Mouse (Mus musculus) cerebellum, postnatal 4 days (tissue): ENCODE data around the gene Zfand2a.
A peak's percentile ranks its signal among the peaks of the same experiment; 100 is the strongest.

Experiments
- DNase-seq, 2 experiments: peaks; one replicate each; pipeline ENCODE4 v3.0.0; 2022; ENCODE audit warnings: low spot score in 2 of 2, mixed read lengths in 1 of 2

Gene Zfand2a

DNA sequence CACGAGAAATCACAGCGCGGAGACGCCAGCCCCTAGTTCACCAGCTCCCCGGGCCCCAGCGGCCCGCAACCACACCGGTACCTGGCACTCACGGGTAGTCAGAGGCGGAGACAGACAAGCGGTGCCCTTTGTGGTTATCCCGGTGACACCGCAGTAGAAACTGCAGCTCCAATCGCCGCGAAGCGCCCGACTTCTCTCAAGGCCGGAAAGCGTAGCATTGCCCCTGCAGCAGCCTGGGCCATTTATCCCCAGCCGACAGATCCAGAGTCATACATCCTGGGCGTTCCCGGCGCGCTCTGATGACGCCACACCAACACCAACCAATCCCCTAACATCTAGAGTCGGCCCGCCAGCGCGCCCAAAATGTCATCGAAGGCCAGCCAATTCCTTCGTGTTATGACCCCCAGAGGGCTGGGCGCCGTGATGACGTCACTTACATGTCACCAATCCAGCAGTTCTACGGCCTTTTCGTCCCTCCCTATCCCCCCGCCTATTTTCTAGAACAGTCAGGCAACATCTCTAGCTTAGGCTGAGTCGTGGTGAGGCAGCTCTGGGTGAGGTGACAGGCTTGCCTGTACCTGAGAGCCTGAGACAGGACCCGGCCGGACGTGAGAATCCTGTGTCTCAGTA lies at the start of gene Zfand2a:
Zfand2a (minus strand) TSS at position 365 of the 630 bp plus-strand sequence.
- peak; percentile 99 for DNase-seq

DNA sequence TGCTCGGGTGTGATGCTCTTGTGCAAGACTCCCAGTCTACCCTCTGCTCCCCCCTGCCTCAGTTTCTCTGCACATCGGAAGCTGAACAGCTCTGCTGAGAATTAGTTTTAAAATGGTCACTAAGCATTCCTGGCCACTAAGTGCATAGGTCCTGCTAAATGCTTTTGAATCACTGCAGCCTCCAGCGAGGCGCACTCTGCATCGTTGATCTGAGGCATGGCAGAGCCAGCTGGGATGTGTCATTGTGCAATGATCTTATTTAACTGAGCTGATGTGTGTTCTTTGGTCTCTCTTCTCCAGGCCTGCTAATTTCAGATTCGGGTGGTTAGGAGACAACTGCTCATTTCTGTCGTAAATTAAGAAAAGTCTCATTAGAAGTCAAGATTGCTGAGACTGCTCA lies 44.5 kb upstream of the Zfand2a start:
- DNase-seq, result no peak

DNA sequence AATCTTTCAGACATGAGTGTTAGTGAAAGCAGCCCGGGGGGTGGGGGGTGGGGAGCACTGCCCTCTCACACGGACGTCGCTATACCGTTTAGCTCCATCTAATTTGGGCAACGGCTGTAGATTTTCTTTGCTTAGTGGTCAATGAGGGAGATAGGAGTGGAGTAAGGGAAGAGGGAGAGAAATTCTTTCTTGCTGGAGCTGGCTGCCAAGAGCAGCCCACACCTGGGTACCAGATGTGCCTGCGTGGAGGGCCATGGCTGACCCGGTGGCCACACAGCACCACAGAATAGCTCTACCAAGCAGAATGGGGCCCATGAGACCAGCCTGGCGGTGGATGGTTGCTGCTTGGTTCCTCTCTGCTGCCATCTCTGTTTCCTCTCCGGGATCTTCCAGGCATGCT lies 37.6 kb upstream of the Zfand2a start:
- DNase-seq, result no peak

DNA sequence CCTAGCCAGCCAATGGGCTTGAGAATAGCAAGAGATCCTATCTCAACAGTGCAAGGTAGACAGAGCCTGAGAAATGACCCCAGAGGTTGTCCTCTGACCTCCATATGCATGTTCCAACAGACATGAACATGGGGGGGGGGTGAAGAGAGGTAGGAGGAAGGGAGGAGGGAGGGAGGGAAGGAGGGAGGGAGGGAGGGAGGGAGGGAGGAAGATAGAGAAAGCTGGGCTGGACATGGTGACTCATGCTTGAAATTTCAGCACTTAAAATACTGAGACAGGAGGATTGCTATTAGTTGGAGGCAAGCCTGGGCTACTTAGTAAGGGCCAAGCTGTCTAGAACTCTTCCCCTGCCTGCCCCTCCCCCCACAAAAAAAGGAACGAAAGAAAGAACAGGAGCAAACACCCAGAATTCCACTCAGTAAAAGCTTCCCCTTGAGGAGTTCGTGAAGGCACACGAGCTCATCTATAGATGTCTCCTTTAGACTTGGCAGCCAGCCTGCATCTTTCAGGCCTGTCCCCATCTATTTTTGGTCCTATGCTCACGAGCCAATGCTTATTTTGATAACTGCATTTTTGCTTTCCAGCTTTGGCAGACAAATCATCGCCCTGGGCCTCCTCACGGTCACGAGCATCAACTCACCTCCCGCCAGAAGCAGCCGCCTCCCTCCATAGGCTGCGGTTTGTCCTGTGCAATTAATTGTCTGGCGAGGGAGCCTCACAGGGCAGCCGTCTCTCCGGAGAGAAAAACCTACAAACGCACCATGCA lies 35.9 kb upstream of the Zfand2a start:
- no peak for DNase-seq

DNA sequence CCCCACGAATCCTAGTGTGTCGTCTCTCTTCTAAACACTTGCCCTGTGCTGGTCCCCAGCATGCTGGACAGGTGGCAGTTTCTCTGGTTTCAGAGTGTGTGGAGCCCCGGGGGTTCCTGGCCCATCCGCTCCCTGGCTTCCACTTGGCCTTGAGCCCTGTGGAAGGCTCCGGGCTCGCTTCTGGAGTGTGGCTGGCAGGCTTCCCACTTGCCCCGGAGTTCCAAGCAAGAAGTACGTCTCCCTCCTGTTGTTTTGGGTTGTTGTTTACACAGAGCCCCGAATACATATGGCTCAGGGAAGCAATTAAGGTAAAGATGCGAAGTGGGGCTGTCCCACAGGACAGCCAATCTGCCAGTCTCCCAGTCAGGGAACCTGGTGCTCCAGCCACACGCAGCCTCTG lies 31.9 kb upstream of the Zfand2a start:
- DNase-seq, result peak in 1 of 2 experiments; percentile 44

DNA sequence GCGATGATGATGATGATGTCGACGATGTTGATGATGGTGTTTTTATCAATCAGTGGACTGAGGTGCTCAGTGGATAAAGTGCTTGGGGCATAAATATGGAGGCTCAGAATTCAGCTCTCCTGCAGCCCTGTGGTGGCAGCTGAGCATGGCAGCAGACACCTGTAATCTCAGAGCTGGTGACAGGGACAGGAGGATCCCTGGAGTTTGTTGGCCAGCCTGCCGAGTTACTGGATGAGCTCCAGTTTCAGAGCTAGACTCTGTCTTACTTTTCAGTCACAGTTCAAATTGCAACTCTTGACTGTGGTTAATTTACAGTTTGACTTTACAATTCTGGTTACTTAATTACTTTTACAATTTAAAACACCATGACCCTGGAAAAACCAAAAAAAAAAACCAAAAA lies 27.9 kb upstream of the Zfand2a start:
- DNase-seq, result no peak

DNA sequence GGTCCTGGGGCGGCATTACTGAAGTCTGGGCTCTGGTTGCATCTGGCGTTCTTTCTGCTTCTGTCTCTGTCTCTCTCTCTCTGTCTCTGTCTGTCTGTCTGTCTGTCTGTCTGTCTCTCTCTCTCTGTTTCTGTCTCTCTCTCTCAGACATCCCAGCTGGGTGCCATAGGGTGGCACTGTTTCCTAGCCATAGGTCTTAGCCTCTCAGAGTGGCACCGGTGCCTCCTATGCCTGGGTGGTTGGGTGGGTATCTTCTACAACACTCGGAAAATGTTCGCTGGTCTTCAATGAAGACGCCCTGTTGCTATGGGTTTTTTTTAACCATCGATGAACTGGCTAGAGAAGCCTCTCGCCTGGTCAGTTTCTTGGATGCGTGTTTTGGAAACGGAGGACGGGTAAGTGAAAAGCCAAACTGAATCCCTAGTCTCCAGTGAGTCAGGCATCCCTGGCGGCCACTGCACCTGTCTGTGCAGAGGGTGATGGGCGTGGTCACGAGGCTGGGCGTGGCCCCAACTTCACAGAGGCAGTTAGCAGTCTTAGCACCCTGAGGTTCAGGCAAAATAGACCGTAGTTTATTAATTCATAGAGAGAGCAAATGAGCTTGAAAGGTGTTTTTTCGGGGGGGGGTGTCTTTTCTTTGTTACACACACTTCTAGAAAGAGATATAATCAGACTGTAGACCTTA lies 26.5 kb upstream of the Zfand2a start:
- DNase-seq, result no peak

DNA sequence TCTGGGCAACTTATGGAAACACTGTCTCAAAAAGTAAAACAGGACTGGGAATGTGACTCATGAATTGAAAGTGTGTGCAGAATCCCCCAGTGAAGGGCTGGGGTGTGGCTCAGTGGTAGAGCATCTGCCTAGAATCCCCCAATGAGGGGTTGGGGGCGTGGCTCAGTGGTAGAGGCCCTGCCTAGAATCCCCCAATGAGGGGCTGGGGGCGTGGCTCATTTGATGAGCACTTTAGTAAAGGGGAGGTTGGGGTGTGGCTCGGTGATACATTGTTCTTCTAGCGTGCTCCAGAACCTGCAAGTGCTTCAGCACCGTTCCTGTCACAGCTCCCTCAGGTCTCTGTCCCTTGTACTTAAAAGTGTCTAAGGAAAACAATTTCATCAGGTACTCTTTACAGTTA lies 21.9 kb upstream of the Zfand2a start:
- DNase-seq, result no peak

DNA sequence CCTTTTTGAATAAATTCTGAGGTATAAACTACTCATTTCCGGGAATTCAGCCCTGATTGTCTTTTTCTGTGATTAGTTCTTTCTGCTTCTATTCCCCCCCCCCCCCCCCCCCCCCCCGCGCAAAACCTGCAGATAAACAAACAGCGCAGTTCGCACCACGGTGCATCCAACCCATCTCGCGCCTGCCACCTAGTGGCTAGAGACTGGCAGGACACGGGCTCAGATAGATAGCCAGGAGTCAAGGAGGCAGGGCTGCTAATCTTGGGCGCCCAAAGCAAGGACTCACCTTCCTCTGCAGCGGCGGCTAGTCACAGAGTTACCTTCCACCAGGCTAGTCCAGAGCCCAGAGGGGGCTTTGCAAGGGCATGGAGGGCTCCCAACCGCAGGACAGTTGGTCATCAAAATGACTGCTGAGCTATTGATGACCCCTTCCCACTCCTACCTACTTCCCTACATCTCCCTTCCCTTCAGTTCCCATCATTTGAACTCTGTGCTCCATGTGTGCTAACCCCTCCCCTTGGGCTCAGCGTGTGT lies 20.8 kb upstream of the Zfand2a start:
- peak; percentile 71 to 91 for DNase-seq

DNA sequence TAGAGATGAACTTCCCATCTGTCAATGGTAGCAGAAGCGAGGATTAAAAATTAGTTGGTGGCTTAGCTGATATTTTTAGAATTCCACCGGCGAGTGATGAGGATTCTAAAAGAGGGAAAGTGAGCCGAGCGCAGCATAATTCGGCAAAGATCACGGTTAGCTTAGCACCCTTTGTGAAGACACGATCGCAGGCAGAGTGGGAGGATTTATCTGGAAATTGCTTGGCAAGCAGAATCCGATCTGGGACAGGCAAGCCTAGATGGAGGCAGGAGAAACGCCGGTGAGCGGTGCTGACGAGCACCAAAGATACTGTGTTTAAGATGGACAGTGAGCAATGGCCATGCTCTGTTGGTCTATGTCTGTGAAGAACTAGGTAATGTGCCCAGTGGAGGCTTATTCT lies 17.9 kb upstream of the Zfand2a start:
- no peak for DNase-seq

DNA sequence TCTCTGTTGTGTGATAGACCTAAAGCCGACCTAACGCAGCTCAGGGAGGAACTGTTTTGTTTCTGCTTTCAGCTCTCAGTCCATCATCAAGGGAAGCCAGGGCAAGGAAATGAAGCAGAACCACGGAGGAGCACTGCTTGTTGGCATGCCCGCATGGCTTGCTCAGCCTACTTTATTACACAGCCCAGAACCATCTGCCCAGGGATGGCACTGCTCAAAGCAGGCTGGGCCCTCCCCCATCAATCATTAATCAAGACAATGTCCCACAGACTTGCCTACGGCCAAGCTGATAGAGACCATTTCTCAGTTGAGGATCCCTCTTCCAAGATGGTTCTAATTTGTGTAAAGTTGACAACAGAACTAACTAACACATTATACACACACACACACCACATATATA lies 14.4 kb upstream of the Zfand2a start:
- DNase-seq, result no peak

DNA sequence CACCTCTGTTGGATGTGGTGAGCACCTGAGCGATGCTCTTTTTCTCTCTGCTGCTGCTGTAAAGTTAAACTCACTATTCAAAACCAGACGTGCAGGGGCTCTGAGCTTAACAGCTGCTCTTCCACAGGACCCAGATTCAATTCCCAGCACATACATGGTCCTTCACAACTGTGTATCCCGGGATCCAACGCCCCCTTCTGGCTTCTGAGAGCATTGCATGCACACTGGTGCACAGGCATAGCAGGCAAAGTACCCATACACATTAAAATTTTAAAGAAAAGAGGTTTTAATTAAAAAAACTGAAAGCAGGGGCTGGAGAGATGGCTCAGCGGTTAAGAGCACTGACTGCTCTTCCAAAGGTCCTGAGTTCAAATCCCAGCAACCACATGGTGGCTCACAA lies 12.6 kb upstream of the Zfand2a start:
- no peak for DNase-seq

DNA sequence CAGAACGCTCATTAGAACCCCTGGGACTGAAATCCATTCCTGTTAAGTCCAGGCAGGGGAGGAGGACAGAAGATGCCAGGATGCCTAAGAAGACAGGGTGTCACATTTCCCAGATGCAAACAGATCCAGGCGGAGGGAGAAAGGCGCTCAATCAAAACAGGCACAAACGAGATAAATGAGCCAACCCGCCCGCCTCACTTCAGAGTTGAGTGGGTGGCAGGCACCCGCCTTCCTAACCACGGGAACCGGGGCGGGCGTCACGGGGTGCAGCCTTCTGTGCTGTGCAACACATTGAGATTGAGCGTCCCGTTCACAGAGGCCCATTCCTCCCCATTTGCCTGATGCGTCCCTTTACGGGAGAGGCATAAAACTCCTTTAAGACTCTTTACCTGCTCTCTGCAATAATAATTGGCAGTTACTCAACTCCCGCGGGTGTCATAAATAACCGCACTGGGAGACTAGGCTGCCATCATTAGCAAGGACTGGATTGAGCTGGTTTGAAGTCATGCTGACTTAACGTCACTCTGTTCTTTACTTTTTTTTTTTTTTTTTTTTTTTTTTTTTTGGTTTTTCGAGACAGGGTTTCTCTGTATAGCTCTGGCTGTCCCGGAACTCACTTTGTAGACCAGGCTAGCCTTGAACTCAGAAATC lies 10.8 kb upstream of the Zfand2a start:
- no peak for DNase-seq

DNA sequence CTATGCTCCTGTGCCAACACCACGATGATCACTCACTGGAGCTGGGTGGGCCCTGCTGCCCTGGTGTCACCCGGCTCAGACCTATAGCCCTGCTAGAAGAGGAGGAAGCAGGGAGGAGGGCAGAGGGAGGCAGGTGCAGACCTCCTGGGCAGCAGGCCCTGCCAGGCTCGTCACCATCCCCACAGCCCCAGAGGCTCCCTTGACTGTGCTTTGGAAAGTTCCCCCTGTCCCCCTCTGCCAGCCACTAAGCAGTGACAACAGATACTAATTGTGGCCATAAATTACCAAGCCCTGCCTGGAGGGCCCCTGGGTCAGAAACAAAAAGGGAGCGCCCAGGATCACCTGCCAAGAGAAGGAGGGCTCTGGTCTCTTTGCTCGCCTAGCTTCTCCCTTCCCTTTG lies 9.3 kb upstream of the Zfand2a start:
- DNase-seq, result no peak

DNA sequence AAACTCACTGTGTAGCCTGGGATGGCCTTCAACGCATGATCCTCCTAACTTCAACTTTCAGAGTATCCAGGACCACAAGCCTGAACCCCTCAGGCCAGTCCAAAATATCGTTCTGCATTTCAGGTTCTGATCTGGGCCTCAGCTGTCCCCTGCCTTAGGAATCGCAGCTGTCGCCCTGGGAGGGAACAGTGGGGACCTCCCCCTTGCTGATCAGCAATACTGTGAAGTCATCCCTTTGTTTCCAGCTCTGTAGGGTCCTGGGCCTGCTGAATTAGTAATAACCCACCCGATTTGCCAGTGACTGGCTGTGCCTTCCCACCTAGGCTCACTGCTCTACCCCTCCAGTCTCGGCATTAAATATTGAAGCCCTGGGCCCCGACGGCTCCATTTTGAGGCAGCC lies 7.0 kb upstream of the Zfand2a start:
- DNase-seq, result no peak

DNA sequence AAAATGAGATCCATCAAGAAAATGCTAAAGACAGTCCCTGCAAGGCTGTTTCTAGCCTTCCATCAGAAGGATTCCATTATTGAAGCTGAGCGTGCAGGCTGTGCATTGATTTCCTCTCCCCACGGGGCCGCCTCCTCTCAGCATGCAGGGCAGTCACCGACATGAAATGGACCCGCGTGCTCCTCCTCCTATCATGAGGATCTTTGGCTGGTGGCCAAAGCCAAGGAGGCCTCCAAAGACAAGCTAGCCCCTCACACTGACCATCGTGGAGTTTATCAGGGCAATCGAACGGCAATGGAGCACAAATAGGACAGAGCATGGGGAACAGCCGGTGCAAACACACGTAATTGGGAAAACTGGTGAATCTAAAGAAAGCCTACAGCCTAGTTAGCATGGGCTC lies 5.8 kb upstream of the Zfand2a start:
- DNase-seq, result no peak

DNA sequence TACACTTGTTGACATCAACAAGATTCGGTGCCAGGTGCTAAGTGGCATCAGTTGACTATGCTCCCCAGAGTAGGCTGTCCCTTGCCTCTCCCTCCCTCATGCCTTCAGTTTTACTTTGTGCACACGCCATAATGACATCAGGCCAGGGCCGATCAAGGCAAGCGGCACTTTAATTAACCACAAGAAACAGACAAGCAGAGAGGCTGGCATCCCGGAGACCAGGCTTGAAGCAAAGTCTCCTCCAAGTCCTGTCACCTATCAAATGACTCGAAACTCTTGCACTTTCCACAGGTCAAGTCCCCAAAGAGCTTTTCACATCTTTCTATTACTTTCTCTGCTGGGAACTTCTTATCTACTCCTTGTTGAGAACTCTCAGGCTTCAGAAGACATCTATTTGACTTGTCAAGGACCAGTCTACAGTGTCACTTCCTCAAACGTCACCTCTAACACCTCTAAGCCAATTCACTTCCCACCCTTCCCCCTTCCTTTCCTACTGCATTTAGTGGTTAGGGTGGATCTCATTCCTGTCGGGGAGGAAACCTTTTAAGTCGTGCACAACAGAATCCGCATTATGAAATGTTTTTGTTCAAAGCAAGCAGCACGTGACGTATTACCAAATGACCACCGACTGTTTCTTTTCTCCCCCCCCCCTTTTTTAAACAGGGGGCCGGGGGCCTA lies 1.0 kb downstream of the Zfand2a start:
- DNase-seq, result no peak

DNA sequence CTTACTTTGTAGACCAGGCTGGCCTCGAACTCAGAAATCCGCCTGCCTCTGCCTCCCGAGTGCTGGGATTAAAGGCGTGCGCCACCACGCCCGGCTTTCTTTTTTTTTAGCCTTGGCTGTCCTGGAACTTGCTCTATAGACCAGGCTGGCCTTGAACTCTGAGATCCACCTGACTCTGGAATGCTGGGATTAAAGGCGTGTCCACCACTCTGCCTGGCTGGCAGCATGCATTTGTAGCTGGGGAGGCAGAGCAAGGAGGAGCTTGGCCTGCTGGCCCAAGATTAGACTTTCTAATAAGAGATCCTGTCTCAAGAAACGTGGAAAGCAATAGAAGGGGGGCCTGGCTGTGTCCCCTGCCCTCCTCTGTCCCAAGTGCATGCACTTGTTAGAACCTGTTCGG lies 3.9 kb downstream of the Zfand2a start:
- no peak for DNase-seq

DNA sequence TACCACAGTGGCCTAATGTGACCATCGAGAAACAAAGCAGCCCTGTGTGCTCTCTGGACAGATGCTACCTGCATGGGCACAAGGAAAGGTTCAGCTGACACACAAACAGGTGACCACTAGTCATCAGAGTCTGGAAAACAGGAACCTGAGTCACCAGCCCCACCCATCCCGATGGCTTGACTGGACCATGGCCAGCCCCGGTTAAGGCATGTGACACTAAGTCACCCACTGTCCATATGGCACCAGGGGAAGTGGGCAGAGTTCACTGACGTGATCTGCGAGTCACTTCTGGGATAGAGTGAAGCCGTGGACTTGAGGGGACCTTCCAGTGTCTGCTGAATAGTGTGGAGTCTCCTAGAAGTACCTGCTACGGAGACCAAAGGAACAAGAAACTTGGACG lies 5.3 kb downstream of the Zfand2a start:
- no peak for DNase-seq

DNA sequence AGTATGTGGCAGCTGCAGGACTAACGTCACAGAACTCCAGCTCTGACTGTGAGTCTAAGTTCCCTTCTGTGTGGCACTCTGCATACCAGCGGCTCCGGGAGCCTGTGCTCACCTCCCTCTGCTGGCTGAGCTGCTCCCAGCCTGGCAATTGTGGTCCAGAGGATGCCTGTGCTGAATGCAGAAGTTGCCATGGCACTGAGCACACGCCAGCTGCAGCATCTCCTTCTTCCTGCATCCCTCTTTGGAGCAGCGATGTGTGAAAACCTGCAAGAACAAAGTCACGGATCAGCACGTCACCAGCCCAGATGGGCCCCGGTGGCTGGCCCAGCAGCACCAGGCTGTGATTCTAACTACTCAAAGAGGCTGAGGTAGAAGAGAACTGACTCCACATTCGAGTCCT lies 9.6 kb downstream of the Zfand2a start:
- DNase-seq, result no peak

DNA sequence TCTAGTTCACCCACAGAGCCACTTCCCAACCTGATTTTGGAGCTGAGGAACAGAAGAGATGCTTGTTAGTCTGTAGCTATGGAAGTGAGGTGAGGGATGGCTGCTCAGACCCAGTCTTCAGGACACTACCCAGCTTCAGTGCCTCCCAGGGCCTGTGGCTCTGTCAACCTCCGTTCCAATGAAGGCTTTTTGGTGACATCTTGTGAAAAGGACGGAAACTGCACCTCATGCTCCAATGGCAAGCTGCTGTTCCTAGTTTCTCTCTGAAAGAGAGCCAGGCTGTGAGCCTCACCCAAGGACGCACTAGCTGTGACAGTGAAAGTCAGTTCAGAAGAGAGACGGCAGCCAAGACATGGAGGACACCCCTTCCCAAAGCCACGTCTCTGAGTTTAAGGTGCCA lies 16.4 kb downstream of the Zfand2a start:
- DNase-seq, result peak in 1 of 2 experiments; percentile 36

DNA sequence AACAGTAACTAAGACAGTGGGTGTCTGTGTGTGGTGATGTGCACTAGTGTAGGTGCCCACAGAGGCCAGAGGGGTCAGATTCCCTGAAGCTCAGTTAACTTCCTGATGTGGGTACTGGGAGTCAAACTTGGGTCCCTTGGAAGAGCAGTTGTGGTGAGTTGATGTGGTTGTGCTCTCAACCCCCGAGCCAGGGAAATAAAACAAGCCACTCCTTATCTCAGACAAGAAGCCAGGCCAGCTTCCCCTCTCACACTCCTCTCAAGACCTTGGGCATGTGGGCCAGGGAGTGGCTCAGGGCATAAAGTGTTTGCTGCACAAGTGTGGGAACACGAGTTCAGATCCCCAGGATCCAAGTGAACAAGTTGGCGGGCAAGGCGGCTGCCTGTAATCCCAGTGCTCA lies 17.5 kb downstream of the Zfand2a start:
- DNase-seq, result no peak
